Mouse (Mus musculus) neutrophil, adult 59 days (primary cell): Measurements from ENCODE around the gene Plekha1. TPM values are rescaled to one million over a fixed set of nuclear protein-coding genes. Genes with fewer than 3 reads are reported as not detected.

ENCODE experiments used
- total RNA-seq, 2 experiments: library from RNA; stranded (reverse); gene quantifications; 1 replicate in 1 of 2; 2 replicates in 1 of 2; pipeline ENCODE4 v1.2.4; 2023

Gene Plekha1
- total RNA-seq: 10 to 100 TPM; 22.9 to 26.4 TPM

GRCm38 (mm10) chr7:130865613-130866591 is at the start of gene Plekha1:
Plekha1 (plus strand) TSS chr7:130865756.

DNA sequence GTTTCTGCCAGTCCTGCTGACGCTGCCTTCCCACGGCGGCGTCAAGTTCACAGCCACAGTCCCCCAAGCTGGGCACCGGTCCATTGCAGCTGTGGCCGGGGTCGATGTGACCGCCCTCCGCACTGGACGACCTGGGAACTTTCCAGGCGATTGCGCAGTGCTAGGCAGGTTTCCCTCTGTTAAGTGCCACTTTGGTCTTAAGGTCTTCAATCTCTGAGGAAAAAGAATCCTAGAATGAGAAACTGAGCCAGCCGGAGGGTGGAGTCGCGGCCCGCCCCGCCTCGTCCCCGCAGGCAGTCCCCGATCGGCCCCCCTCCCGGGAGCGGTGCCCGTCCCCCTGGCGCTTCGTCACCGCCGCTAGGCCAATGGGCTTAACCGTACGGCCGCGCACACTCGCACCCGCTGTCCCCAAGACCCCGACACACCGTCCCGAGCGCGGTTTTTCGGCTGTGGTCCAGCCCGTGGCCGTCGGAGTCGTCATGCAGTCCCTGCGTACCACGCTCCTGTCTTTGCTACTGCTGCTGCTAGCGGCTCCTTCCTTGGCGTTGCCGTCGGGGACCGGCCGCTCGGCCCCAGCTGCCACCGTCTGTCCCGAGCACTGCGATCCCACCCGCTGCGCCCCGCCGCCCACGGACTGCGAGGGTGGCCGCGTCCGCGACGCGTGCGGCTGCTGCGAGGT is 70.4 kb downstream of the Plekha1 start, which contains the start of gene Htra1:
Gene Htra1, plus strand, starts transcription at position 319 of the 679 bp plus-strand sequence.

Other genes with a start within 250 kb of the Plekha1 start
- gene Btbd16, start 91.7 kb upstream of the Plekha1 start, total RNA-seq: not detected
- gene Htra1, start 70.4 kb downstream of the Plekha1 start, total RNA-seq: not detected
- not detected for gene Dmbt1, start 166.3 kb downstream of the Plekha1 start, total RNA-seq